Mouse (Mus musculus) kidney, adult 8-10 months (tissue): ENCODE measurements at regions not wholly inside any gene's neighbourhood (a gene's known extent, or its start where the extent isn't known, plus 50 kb on each side); places are given as distances from the start of the nearest gene placed in this dataset.
A peak's percentile ranks its signal among the peaks of the same experiment; 100 is the strongest.

Source experiments
- DNase-seq, 2 experiments: peaks; one replicate each; pipeline ENCODE4 v3.0.0; 2022

DNA sequence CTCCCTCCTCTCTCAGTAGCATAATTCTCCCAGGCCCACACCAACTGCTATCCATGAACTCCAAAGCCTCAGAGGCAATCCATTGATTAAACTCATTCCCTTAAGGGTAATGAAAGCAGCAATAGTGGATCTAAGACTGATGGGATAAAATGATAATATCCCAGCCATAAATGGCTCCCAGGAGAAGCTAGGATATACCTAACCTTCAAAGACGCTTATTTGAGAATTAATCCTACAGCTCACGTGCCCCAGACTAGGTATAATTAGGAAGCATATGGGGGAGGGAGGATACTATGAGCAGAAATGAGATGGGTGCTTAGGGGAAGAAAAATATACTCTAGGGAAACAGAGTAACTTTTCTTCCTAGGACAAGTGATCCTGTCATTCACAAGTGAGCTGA is 52.8 kb upstream of the Rnf32 start:
- DNase-seq = no peak

DNA sequence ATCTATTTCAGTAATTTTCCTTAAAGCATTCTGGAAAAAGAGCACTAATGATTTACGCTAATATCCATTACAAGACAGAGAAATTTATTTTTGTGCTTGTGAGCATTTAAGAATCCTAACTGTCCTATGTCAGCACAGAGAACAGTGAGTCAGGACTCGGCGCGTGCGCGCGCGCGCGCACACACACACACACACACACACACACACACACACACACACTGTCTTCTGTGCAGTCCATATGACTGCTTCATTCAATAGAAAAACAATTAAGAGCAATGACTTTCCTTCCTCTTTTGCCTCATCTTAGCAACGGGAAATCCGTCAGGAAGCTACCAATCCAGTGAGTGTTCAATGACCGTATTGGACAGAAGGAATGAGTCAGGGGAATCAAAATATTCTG is 53.3 kb upstream of the Rnf32 start:
- DNase-seq = no peak

DNA sequence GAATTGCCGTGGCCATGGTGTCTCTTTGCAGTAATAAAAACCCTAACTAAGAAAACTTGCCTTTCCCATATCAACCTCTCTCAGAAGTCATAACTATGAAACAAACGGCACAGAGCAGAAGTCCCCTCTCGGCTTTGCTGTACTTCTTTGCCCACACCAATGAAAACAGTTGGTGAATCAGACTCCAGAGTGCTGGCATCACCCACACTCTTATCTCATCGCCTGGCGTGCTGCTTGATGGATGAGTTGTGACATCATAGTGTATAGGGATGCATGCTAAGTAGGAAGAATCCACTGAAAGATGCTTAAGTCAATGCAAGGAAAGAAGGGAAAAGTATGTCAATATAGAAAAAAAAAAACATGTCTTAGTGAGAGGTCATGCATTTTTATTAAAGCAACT is 58.3 kb upstream of the Rnf32 start:
- DNase-seq = no peak

DNA sequence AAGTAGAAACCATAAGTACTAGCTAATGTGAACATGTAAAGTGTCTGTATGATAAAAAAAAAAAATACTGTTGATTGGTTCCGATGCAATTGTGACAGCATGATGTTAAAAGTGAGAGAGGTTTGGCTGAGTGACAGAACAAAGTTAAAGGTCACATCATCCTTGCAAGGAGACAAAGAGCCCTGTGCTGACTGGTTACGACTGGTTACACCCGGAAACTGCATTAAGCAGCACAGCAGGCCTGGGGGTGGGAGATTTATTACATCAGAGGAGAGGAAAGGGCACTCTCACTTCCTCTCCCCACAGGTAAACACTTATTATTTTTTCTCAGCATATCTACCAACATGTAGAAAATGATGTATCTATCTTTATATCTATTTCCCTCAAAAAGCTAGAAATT is 63.5 kb upstream of the Rnf32 start:
- DNase-seq = peak; percentile 3 to 18

DNA sequence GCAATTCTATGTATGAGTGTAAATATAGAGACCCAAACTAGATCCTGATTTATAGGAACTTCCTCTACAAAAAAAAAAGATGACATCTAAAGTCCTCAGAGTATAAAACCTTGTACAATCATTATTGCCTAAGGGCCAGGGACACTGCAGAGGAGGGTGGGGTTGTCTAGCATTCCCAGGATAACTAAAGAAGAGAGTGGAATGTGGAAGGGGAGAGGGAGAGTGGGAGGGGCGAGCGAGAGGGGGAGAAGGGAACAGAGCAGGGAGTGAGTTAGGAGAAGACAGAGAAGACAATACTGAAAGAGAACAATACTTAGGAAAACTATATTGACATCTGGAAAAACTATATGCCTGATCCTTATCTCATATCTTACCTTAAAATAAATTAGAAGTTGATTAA is 64.0 kb upstream of the Rnf32 start:
- DNase-seq = no peak

DNA sequence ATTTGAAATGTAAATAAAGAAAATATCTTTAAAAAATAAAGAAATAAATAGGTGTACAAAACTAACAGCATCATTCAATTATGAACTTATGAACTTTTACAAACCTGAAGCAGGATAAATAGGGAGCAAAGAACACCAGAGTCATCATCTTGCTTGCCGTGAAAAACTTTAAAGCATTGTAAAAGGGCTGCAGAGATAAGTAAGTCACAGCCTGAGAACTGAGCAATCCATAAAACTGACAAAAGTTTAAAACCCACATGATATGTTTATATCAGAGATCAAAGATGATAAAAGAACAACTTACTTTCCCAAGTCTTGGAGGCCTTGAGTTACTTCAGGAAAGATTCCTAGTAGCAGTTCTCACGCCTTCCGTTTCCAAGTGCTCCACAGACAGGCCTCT is 66.1 kb upstream of the Rnf32 start:
- no peak for DNase-seq

DNA sequence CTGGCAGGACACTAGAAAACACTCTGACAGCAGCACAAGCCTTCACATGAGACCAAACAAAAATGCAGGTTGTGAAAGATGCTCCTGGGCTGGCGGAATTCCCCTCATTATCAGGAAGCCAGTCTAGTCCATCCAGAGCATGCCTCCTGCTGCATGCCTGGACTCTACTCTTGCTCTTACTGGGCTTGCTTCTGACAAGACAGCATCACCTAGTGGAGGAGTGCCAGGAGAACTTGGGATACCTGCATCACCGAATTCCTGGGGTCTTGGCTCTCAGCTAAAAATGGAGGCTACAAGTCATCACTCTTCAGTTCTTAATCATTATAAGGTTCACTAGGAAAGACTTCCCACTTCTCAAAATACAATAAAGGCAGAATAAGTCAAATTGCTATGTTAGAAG is 78.8 kb upstream of the Rnf32 start:
- DNase-seq = no peak

DNA sequence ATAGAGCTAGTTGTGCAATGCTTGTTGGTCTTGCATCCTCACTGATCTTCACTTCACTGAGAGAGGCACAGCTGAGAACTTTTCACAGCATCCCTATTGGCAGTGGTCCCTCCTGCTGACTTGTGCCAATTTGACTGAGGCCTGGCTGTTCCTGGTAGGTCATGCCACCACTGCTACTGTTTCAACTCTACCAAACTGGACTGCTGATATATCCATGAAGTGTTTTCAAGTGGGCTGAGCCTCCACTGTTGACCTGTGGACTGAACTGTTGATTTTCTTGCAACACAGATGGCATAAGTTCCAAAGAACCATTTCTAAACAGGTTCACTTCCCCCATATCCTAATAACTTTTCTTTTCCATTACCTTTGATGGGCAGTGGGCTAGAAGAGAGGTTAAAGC is 83.3 kb upstream of the Rnf32 start:
- DNase-seq = no peak

DNA sequence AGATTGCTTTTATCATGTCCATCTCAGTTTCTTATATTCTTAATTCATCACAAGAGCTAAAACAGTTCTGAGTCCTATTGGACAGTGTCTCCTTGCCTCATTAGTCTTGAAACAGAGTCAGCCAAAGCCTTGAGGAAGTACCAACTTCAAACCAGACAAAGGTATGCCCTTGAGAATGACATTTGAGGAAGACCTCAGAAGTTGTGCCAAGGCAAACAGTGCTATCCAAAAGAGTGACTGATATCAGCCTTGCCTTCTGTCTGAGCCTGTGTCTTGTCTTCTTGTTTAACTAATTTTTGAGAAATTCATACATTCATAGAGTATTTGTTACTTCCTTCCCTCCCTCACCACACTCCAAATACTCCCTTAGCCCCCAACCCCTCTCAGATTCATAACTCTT is 88.5 kb upstream of the Rnf32 start:
- DNase-seq = no peak

DNA sequence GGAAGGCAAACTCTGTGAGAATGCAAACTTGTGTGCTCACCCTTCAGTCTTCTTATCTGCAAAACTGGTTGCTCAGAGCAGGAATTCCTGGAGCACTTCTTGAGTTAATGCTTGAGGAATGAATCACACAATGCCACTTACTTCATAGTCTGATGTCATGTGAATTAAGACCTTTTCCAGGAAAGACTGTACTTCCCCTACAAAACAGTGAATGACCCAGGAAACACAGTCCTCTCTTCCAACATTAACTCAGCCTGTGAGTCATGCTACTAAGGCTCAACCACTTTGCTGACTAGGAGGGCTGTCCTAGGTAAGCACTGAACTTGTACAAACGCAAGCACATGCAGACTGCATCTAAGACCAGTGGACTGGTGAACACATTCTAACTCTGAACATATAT is 112.5 kb upstream of the Rnf32 start:
- no peak for DNase-seq

DNA sequence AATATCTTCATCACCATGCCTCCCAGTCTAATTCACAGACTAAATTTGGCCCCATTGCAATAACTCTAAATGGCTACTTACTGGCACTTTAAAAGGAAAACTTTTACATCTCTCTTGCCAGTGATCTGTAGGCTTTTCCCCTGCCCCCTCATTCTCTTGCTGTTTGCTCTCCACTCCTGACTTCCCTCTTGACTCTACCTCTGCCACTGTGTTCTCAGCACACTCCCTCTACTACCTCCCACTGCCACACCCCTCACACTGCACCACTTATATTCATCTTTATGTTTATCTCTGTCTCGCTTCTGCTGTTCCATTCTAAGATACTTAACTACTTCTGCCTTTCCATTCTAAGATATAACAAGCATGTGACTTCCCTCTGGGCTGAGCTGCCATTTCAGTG is 141.4 kb upstream of the Rnf32 start:
- DNase-seq = no peak

DNA sequence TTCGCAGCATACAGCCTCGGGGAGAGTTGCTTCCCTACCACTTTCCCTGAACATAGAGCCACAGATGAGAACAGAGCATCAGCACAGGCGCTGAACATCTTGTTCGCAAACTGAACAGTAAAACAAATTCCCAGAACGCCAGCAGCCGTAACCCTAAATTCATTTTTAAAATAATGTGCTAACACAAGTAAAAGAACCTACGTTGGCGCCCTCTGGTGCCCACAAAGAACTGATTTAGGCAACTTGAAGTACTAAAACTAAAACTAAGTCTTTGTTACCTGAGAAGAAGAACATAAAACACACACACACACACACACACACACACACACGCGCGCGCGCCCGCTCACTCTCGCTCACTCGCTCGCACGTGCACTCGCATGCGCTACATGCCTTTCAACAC is 159.2 kb upstream of the Rnf32 start:
- peak; percentile 2 to 41 for DNase-seq

DNA sequence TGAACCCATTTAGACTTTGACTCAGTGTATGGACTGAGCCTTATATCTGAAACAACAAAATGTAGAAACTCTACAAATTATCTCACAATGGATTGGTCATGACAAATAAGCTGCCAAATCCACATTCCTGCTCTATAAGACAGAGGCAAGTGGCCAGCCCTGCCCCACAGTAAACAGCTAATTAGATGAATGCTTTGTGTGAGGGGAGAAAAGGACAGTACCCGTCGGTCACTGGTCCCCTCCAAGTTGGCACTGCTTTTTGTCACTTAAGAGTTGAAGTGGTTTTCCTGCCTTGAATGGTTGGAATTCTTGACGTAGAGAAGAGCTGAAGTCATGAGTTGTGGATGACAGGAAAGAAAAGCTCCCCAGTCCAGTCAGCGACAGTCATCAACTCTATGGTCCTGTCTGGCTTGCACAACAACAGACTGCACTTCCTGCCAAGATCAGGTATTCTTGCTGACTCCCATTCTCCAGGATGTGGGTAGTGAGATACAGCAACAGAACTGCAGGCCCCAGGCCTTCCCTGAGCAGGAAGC is 162.3 kb upstream of the Rnf32 start:
- DNase-seq = no peak

DNA sequence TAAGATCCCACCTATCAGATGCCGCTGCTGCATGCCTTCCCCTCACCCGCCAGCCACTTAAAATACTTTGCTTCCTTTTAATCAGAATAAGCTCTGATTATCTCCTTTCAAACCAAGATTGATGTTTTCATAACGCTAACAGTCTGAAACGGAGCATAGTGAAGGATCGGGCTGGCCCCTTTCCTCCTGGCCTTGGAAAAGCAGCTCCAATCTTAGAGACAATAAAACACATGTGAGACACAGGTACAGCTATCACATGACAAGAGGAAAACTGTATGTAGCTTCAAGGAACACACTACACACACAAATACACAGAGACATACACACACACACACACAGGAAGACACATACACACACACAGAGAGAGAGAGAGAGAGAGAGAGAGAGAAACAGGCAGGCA is 165.3 kb upstream of the Rnf32 start:
- no peak for DNase-seq

DNA sequence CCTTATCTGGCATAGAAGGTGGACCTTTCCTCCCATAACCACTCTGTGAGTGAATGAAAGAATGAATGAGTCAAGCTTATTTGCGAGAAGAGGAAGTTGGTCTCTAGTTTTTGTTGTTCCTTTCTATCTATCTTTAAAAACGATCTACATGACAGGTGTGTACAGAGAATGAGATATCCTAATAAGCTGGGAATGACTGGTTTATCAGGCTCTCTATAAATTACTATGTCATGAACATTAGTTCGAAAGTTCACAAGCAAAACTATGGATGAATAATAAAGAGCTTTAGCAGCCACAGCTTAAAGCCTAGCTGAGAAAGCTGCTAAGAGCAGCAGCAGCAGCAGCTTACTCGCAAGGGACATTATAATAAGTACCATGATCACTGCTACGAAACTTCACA is 165.8 kb upstream of the Rnf32 start:
- no peak for DNase-seq

DNA sequence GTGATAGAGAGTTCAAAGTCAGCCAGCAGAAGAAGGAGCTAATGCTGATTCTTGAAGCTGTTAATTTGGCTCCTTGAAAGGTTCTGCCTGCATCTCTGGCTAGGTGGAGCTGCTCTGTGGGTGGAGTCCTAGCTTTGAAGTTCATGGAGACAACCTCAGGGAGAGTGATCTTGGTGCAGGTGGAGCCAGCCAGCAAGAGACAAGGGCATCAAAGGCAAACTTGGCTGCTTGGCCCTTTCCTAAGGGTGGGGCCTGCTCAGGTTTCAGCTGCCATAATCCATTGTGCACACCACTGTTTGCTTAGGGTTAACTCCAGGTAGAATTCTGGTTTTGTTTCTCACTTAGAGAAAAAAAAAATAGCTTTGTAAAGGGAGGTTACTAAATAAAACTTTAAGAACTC is 170.7 kb upstream of the Rnf32 start:
- DNase-seq = no peak

DNA sequence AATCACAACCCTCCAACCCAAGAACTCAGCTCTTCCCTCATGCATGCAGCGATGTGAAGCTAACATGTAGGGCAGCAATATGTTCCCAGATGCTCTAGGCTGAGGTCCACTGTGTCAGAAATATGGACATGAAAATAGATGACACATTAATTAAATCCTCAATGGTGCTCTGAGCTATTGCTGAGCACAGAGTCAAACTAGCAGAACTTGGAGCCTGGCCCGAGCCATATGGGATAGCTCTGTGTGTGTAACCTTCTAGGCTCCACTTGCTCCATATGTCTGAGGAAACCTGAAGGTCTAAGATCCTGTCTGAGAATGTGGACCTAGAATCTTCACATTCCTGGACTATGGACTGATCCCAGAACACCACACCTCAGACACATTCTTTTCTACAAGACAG is 203.0 kb upstream of the Rnf32 start:
- no peak for DNase-seq

DNA sequence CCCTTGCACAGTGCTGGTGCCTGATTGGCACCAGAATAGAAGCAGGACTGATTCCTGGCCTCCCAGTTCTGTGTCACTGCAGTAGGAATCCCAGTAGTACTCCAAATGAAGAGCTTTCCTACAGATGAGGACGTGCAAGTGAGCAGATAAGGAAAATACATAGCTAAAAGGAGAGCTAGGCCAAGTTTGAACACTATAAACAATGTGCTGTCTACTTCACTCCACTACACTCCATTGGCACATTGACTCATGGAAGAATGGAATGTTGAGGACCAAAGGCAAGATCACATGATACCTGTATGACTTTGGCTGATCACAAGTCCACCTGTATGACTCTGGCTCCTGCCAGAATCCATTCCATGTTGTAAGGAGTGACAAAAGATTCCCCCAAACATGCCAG is 215.9 kb upstream of the Rnf32 start:
- DNase-seq = no peak

DNA sequence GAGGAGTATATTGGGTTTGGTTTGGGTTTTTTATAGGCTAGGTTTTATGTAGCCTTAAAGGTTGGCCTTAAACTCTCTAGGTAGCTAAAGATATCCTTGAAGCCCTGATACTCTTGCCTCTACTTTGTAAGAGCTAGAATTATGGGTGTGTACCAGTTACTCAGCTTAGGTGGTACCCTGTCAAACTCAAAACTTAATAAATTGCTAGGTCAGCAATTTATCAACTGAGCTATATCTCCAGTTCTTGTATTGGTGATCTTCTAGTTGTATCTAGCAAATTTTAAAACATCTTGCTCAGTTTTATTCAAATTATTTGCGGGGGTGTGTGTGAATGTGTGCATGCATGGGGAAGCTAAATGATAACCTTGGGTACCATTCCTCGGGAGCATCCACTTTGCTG is 225.4 kb upstream of the Rnf32 start:
- DNase-seq = no peak

DNA sequence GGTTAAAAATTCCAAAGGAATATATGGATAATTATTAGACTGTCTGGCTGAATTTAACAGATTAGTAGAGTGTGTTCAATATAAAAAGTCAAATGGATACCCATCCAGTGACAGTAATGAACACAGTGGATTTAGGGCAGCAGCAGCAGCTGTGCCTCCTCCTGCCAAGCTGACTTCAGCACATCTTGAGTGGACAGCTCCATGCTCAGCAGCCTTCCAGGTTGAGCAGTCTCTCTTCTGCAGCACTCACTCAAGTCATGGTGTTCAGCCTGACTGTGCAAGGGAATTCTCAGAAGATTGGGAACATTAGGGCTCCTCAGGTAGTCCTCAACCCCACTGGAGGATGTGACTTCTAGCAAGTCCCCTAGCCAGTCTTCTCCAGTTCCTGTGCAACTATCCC is 240.8 kb upstream of the Rnf32 start:
- peak in 1 of 2 experiments; percentile 2 for DNase-seq

DNA sequence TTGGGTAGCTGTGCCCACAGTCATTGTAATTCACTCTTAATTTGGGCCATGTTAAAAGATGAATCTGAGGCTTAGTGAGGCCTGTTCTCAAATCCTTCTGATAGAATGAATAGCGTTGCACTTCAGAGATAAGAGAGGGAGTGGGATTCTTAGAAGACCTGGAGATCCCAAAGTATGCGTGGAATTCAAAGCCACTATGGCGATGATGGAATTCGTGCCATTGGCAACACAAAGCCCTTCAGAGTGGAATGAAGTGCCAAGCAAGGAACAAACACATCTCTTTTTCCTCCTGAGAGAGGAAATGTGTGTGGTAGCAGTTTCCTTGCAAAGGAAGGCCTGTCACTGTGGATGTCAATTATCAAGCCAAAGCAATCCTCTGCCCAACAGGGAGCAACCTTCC is 248.3 kb upstream of the Rnf32 start:
- no peak for DNase-seq

DNA sequence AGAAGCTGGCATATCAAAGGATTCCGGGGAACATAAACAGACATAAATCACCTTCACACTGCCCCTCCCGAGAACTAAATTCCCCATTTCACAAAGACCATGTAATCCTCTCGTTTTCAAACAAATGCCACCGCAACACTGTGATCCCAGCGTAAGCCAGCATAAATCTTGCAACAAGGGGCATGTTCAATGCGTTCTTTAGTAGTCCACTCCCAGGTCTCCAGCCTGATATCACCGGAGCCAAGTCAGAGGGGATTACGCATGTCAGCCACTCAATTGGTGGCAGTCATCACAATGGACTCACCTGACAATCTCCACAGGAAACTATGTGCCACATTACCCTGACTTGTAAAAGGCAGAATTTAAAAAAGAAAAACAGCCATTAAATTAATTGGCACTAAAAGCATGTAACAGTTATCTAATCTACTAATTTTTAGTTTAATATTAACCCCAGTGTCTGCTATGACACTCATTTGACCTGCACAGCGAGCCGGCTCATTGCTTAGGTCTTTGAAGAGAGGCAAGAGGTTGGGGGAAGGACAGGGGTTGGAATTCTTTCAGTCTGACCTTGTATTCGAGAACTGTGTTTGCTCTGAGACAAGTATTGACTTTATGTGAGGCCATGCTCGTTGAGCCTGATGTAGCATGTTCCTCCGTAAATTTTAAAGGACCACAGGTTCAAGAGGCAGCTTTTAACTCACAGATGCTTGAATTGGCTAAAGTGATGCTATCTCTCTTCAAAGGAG is 252.0 kb upstream of the Rnf32 start:
- peak in 1 of 2 experiments; percentile 2 for DNase-seq

DNA sequence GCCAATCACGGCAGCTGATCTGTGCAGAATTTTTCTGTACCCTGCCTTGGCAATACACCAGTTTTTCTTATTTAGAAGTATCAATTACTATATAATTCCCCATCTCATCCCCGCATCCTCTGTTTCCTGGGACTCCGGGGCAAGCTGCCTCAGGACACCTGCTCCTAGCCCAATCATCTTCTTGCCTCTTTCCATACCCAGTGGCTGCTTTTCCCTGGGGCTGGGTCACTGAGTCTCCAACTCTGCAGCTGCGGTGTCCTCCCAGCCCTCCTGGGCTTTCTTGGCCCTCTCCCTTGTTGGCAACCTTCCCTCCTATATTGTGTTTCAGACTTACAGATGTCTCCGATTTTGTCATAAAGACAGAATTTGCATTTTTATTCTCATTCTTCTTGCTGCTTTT is 254.8 kb upstream of the Rnf32 start:
- no peak for DNase-seq

DNA sequence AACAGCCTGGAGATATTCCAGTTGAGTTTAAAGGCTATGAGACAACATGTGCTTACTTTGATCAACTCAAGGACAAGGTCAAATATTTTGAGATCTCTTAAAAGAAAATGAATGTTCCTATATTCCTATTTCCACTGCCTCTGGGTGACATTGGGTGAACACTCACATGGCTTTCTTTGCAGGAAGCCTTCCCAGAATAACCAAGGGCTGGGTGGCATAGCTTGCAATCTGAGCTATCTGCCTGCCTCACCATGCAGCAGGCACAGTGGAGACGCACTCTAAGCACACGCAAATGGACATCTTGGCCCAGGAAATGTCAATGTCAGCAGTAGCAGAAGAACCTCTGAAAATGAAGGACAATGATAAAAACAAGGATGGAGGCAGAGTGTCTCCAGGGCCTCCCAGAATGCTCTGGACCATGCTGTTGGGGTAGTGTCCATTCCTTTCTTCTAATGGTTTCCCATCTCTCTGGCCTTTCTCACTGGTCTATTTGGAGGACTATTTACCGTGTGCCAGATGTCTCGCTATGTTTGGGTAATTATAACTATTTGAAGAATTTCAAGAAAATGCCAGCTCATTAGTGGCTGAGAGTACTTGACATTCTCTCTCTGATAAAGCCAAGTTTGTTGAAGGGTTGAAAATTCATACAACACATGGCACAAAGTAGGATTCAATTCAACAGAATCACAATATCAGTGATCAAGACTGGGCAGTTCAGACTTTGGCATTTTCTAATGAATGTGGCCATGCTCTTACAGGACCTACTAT is 276.3 kb upstream of the Rnf32 start:
- DNase-seq = no peak

DNA sequence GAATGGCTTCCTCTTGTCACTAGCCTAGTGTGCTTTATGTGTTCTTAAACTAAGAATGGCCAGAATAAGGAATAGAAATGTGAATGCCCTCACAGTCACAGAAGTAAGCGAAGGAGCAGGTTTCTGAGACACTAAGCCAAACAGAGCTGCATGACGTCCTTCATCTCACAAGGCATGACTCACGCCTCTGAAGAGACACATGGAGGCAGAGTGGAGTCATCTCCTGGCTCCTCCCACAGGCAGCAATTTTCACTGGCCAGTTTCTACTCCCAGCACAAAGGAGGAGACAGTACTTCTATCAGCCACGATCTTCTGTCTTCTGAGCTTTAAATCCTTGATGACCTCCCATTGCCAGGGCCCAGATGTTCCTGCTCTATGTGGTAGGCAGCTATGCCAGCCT is 291.3 kb upstream of the Rnf32 start:
- DNase-seq = no peak
